Mouse (Mus musculus) megakaryocyte, embryonic 14.5 days (primary cell): ENCODE measurements around the gene Igf2bp3. TPM values are rescaled to one million over a fixed set of nuclear protein-coding genes. Genes with fewer than 3 reads are reported as not detected.

ENCODE experiments used
- H3K27me3 ChIP-seq: replicated peaks from 2 replicates; pipeline ENCODE3; 2012; ENCODE audit warnings: inconsistent platforms
- H3K36me3 ChIP-seq: replicated peaks from 2 replicates; pipeline ENCODE3; 2012; ENCODE audit warnings: low read length, inconsistent platforms, mixed read lengths
- H3K4me1 ChIP-seq: 2 replicates; pipeline ENCODE4 v1.6.1; 2012; ENCODE audit warnings: inconsistent platforms
- H3K4me3 ChIP-seq: replicated peaks from 2 replicates; pipeline ENCODE3; 2012; ENCODE audit warnings: moderate library complexity, mild to moderate bottlenecking, inconsistent platforms
- H3K9me3 ChIP-seq: 2 replicates; pipeline ENCODE4 v1.6.1; 2012; ENCODE audit warnings: inconsistent platforms
- FLI1 ChIP-seq: IDR thresholded peaks from 2 replicates; pipeline ENCODE4 v1.6.1; 2012; ENCODE audit warnings: low read length, inconsistent platforms, mixed read lengths
- GATA1 ChIP-seq: IDR thresholded peaks from 3 replicates; pipeline ENCODE4 v1.6.1; 2012; ENCODE audit warnings: mixed read lengths, low read length, inconsistent platforms, borderline replicate concordance
- polyA plus RNA-seq: library from polyadenylated mRNA; stranded (reverse); fragments of >175 nt; gene quantifications from 2 replicates; pipeline ENCODE4 v1.2.3, GENCODE M21; 2012; ENCODE audit warnings: low replicate concordance; ENCODE audit not compliant: insufficient read depth

Gene Igf2bp3
- polyA plus RNA-seq, 1 experiment = 11.9 TPM

GRCm38 (mm10) chr6:49219001-49219560, 4.3 kb upstream of the Igf2bp3 start:
- H3K27me3 ChIP-seq = no peaks in the 10 kb centered on the region
- H3K4me1 ChIP-seq = peaks cover 13% of the 10 kb centered on the region; the same call in 1 of the 2 replicates
- TF ChIP-seq GATA1 (no peak), FLI1 (no peak)
- peak overlapping the region; percentile 95 for H3K4me3 ChIP-seq
- no peaks in the 10 kb centered on the region for H3K36me3 ChIP-seq
- no peaks in the 10 kb centered on the region for H3K9me3 ChIP-seq

DNA sequence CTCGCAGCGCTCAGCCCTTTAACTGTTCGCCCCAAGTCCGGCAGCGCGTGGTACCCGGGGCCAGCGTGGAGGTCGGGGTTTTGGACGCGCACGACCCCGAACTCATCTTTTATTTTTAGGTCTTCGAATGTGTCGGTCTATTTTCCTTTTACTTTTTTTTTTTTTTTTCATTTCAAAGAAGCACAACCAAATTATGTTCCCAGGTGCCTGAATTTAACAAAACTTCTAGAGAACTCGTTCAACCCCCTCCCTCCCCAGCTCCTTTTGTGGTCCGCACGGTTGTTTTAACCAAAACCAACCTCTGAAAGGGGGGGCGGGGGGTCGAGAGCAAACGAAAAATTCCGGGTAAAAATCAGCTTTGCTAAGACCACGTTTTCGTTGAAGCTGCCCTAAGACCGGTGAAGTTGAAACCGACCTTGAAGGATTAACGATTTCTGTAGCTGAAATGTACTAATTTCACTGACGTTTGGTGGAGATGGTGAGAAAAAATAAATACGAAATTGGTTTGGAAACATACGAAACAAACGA, 3.6 kb upstream of the Igf2bp3 start:
- Histone ChIP-seq H3K4me1 (peaks cover 17% of the 10 kb centered on the region), H3K27me3 (no peaks in the 10 kb centered on the region), H3K9me3 (no peaks in the 10 kb centered on the region), H3K4me3 (peak overlapping the region; percentile 95), H3K36me3 (no peaks in the 10 kb centered on the region)
- TF ChIP-seq FLI1 (no peak), GATA1 (no peak)

DNA sequence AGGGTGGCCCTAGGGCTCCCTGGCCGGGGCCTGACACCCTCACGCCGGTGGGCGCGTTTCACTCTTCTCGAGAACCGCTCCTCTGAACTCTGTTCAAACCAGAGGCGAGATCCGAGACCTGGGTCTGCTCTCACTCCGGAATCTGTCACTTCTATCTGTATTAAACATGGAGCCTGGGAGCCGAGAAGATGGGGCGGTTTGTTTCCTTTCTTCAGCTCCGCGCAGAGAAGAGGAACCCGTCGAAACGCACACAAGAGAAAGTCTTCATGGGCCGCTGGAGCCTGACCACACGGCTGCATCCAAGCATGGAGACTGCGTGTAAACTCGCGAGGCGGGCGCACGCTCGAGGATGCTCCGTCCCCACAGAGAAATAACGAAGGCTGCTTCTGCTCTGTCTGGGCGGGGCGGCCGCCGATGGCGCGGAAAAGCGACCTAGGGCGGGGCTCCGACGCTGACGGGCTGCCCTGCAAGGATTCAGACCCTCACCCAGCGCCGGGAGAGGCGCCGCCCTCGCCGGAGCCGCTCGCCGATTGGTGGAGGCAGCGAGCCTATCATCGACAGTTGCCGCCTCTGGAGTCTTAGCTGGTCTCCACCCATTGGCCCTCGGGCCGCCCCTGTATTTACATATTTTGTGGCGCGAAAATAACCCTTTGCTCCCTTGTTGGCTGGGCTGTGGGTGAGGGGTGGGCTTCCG, 3.0 kb upstream of the Igf2bp3 start:
- H3K4me1 ChIP-seq = peaks cover 23% of the 10 kb centered on the region
- H3K36me3 ChIP-seq = no peaks in the 10 kb centered on the region
- TF ChIP-seq FLI1 (no peak), GATA1 (no peak)
- H3K9me3 ChIP-seq = no peaks in the 10 kb centered on the region
- no peaks in the 10 kb centered on the region for H3K27me3 ChIP-seq
- peak overlapping the region; percentile 95 for H3K4me3 ChIP-seq

DNA sequence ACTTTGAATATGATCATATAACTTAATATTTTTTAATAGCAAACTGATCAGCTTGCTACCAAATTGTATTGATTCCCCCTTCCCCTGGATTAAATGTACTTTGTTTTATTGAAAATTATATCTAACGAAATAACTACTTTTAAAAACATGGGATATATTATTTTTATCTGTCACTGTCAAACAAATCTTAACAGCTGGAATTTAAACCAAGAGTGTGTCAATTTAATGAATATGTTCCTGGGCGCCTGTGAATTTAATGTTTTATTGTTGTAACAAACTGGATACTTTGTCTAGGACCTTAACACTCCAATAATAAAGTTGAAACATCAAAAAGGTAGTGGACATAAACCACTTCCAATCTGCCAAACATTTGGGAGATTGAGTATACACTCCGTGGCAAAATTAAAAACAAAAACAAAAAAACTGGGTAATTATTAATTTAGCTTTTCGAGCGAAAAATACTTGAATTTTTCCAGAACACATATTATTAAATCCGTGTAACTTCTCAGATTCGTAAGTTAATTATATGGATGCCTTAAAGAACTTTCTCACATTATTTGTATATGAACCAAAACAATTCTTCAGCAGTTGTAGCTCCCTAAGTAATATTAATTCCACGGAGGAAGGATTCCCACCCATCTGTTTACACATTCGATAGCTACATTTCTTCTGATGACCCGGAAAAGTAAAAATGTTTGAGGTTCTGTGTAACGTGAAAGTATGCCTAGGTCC, 2.2 kb upstream of the Igf2bp3 start:
- Histone ChIP-seq H3K36me3 (no peaks in the 10 kb centered on the region), H3K27me3 (no peaks in the 10 kb centered on the region), H3K4me1 (peaks cover 27% of the 10 kb centered on the region), H3K4me3 (peak overlapping the region; percentile 95), H3K9me3 (no peaks in the 10 kb centered on the region)
- TF ChIP-seq FLI1 = no peak
- TF ChIP-seq GATA1 = no peak

- peak overlapping the region; percentile 95 for H3K4me3 ChIP-seq
- no peaks in the 10 kb centered on the region for H3K9me3 ChIP-seq
- TF ChIP-seq FLI1 (no peak), GATA1 (no peak)
- peaks cover 31% of the 10 kb centered on the region for H3K4me1 ChIP-seq
- no peaks in the 10 kb centered on the region for H3K27me3 ChIP-seq
- peaks cover under 1% of the 10 kb centered on the region for H3K36me3 ChIP-seq
These were observed 1.2 kb upstream of the Igf2bp3 start for GRCm38 (mm10) chr6:49215748-49216585.

GRCm38 (mm10) chr6:49214086-49214927, 450 bp downstream of the Igf2bp3 start:
- Histone ChIP-seq H3K4me1 (peaks cover 39% of the 10 kb centered on the region), H3K27me3 (no peaks in the 10 kb centered on the region), H3K9me3 (no peaks in the 10 kb centered on the region), H3K4me3 (peak overlapping the region; percentile 95), H3K36me3 (peaks cover 9% of the 10 kb centered on the region)
- no peak for TF ChIP-seq FLI1
- TF ChIP-seq GATA1 = no peak

GRCm38 (mm10) chr6:49213581-49214085, 1.1 kb downstream of the Igf2bp3 start:
- no peaks in the 10 kb centered on the region for H3K9me3 ChIP-seq
- H3K4me1 ChIP-seq = peaks cover 45% of the 10 kb centered on the region
- peaks cover 9% of the 10 kb centered on the region for H3K36me3 ChIP-seq
- peak overlapping the region; percentile 95 for H3K4me3 ChIP-seq
- no peaks in the 10 kb centered on the region for H3K27me3 ChIP-seq
- no peak for TF ChIP-seq FLI1
- no peak for TF ChIP-seq GATA1

DNA sequence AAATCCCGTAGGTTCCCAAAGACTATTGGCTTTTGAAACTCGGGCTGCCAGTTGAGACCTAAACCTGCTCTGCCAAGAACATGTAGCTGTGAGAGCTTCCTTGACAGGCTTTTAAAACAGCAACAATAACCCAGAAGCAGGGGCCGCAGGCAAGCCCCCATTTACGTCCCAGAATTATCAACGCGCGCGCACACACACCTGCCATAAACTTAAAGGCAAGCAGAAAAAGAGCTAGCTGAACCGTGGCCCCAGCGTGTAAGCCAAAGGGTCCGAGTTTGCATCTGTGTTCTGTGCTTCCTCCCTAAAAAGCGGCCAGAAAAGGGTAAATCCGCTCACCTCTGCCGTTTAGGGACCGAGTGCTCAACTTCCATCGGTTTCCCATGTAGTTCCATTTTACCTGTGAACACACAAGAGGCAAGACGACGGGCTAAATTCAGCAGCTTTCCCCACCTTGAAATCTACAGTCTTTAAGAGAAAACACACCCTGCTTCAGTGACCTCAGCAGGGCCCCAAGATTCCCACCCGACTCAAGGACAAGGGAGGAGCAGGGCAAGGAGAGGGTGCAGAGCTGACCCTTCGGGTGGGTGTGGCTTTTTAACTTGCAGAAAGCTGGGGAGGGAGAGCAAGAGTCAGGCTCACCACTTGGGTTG, 1.7 kb downstream of the Igf2bp3 start:
- TF ChIP-seq GATA1 (no peak), FLI1 (no peak)
- H3K27me3 ChIP-seq = no peaks in the 10 kb centered on the region
- no peaks in the 10 kb centered on the region for H3K9me3 ChIP-seq
- H3K4me3 ChIP-seq = peak overlapping the region; percentile 95
- peaks cover 51% of the 10 kb centered on the region for H3K4me1 ChIP-seq
- H3K36me3 ChIP-seq = peaks cover 9% of the 10 kb centered on the region
